Mouse (Mus musculus) megakaryocyte progenitor cell, adult 5-6 weeks (primary cell): ENCODE data around the gene Htr1d. TPM values are rescaled to one million over a fixed set of nuclear protein-coding genes. Genes with fewer than 3 reads are reported as not detected.

Source experiments
- ATAC-seq: replicated peaks from 2 replicates; pipeline ENCODE4 v1.8.0; 2016; ENCODE audit warnings: mild to moderate bottlenecking, moderate TSS enrichment, inconsistent platforms; ENCODE audit not compliant: poor library complexity
- total RNA-seq, 2 experiments: library from RNA; stranded (forward) in 1 of 2; stranded (reverse) in 1 of 2; fragments of 157-497, 149-512 nt in 1 of 2; fragments of 200-1000 nt in 1 of 2; gene quantifications; 2 replicates each; pipeline versions ENCODE4 v1.2.3 to v1.2.4; 2015 to 2017

Gene Htr1d
- total RNA-seq, 2 experiments from 2014 or later, result not detected

DNA sequence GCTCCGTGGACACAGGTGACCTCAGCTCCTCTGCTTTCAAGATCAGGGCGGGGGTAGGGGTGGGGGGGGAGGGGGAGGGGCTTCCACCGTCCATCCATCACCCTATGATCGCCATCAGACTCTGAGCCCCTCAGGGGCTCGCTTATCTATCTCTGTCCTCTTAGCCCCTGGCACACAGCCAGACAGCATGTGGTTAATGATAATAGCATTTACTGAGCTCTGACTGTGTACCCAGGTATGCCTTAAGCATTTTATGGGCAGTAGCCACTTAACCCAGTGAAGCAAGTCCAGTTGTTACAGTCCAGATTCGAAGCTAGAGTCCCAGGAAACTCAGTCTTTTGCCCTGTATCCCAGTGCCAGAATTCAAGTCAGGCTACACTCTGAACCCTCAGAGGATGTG lies 28.2 kb downstream of the Htr1d start:
- ATAC-seq, result 0 out of 2 replicates have a peak, but pooled peaks have one; percentile 11

DNA sequence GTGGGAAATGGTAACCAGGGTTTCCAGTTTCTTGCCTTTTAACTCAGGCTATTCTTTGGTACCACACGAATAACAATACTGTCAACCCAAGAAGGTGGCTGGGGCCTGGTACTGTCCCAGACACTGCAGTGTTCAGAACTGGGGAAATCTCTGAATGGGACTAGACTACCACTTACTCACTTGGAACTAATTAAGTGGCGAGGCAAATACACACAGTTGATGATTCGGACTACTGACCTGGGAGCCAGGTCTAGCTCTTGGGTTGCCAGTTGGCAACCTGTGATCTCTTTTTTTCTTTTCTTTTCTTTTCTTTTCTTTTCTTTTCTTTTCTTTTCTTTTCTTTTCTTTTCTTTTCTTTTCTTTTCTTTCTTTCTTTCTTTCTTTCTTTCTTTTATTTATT lies 29.0 kb downstream of the Htr1d start:
- ATAC-seq, result no peak

DNA sequence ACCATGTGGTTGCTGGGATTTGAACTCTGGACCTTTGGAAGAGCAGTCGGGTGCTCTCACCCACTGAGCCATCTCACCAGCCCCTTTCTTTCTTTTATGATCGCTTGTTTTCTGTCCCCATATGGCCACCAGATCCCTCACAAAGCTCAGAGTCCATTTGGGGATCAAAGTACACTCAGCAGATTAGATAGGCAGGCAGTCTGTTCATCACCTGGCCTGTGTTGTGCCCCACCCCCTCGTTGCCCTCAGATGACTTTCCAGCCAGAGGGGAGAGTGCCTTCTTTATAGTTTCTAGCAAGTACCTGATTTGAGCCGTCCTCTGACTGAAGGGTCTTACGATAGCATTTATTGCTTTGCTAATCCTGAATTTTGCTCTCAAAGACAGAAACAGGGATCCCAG lies 29.5 kb downstream of the Htr1d start:
- no peak for ATAC-seq

DNA sequence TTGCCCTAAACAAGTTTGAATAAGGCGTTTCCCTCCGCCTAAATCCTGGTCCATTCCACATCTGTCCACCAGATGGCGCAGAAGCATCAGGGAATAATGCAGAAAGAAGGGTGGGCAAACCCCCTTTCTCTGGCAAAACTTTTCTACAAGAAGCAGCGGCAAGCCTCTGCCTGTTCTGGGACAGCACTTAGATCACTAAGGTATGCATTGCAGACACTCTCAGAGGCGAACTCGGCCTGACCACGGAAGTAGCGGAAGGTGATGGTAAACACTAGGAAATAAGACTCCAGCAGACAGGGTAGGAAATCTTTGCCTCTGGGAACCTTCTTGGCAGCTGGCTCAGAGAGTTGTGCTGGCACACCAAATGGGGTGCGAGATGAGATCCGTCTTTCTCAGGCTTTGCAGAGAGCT lies 31.5 kb downstream of the Htr1d start:
- peak; percentile 85 for ATAC-seq

DNA sequence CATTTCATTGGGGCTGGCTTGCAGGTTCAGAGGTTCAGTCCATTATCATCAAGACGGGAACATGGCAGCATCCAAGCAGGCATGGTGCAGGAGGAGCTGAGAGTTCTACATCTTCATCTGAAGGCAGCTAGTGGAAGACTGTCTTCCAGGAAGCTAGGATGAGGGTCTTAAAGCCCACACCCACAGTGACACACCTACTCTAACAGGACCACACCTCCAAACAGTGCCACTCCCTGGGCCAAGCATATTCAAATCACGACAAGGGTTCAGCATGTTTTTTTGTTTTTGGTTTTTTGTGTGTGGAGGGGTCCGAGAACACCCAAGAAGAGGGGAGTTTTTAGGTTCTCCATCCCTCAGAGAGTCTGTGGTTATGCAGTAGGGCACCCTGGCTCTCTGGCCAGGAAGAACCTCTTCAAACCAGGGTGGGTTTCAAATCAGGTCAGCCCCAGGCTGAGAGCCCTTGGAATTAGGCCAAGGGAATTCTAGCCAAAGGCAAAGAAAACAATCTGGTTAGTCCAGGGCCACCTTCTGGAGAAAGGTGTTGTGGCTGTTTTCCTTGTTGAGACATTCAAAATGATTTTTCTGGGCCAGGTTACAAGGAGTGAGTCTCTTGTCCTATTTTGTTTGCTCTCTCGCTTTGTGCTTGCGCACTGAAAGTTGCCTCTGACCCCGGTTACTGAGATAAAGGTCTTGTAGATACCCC lies 33.3 kb downstream of the Htr1d start:
- ATAC-seq, result no peak

DNA sequence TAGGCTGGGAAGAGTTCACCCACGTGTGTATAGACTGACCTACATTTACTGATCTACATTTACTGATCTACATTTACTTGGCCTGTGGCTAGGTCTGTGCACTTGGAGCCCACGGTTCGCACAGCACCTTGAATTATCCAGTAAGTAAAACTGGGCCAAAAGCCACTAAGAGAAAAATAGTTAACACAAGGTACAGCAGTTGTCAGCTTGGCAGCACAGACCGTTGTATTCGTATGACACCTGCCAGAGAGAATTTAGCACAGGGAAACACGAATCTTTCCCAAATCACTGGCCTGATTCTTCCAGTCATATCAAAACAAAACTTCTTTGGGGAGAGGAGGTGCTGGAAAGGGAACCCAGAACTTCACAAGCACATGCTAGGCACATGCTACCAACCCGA lies 35.0 kb downstream of the Htr1d start:
- no peak for ATAC-seq

DNA sequence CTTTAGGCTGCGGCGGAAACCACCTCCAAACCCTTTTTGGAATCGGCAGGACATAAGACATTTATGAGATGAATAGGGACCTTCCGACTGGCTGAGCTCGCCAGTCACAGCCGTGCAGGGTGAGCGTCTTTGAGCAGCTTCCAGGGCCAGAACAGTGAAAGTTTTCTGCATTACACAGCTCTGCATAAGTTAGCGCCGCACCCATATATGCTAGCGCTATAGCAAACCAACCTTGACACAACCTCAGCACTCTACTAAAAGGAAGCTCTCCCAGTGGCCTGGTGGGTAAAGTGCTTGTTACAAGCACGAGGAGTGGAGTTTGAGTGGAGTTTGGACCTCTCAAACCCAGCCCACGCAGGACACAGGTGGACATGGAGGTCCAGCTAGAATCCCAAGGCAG lies 35.9 kb downstream of the Htr1d start:
- ATAC-seq, result no peak

DNA sequence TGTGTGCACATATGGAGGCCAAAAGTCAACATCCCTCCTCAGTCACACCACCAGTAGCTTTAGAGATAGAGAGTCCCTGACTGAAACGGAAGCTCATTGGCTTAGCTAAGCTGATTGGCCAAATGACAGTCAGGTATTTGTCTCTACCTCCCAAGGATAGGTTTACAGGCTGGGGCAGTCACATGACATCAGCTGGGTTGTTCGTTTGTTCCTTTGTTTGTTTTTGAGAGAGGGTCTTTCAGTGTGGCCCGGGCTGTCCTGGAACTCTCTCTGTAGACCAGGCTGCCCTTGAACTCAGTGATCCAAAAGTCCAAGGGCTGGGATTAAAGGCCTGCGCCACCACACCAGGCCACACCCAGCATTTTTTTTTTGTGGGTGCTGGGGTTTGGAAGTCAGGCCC lies 37.9 kb downstream of the Htr1d start:
- no peak for ATAC-seq

DNA sequence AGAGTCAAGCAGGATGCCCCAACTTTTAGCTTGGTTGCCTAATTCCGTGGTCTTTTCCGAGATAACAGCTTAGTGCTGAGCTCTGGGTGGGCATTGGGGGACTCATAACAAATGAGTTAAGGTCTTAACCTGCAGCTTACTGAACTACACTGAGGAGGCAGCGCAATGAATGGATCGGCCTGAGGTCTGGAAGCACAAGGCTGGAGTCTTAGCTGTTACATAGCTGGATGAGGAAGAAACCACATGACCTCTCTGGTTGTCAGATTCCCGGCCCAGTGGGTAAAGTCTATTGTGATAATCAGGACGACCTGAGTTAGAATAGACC lies 38.4 kb downstream of the Htr1d start:
- no peak for ATAC-seq

DNA sequence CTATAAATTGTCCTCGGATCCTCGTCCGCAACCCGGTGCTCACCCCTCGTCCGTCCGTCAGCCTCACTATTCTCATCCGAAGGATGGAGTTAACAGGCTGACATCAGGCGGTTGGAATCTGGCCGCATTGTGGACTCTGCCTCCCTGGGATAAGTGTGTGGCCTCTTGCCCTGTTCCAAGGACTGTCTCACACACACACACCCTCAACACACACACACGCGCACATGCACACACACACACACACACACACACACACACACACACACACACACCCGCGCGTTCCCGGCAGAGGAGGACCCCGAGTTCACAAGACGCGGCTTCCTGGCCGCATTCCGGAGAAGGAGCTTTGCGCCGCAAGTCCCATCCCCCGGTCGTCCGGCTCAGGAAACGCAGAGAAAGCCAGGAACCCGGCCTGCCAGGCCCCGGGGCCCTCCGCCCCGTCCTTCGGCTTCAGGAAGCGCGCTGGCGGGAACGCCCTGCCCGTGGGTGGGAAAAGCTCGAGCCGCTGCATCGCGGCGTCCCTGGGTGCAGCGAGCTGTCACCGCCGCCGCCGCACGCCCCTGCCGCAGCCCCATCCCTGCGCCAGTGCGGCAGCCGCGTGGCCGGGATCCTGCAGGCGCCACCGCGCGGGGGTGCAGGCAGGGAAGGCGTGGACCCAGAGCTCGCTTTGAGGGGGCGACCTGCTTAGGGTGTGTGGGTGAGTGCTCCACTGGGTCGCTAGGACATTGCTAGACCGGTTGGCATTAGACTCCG lies 38.9 kb downstream of the Htr1d start, which contains the start of gene 6030445D17Rik:
6030445D17Rik (plus strand) TSS at position 165 of the 753 bp plus-strand sequence.
- peak; percentile 72 for ATAC-seq

DNA sequence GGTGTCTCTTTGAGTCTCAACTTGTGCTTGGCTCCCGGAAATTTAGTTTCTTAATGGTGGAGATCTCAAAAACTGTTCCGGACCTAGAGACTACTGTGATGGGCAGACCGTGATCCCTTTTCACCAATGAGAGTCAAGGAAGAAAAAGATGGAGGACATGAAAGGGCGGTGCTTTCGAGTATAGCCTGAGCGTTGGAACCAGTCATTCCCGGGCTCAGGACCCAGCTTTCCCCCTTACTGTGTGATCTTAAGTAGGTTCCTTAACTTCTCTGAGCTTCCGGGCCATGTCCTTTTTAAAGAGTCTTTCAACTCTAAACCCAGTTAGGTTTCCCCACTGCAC lies 39.5 kb downstream of the Htr1d start:
- peak; percentile 70 for ATAC-seq

DNA sequence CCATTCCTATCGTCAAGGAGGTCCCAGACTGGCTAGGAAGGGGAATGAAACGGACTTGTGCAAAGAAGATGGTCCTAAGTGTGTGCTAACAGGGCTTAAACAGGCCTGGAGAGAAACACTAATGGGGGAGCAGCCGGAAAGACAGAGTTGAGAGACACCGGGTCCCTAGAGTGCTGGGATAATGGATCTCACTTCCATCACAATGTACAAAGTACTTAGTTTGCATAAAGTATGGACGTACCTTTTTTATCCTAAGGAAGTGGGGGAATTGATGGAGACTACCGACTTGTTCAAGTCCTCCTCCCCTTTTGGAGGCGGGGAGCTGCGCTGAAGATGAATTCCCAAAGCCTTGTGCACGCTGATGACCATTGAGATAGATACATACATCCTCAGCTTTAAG lies 40.1 kb downstream of the Htr1d start:
- no peak for ATAC-seq

DNA sequence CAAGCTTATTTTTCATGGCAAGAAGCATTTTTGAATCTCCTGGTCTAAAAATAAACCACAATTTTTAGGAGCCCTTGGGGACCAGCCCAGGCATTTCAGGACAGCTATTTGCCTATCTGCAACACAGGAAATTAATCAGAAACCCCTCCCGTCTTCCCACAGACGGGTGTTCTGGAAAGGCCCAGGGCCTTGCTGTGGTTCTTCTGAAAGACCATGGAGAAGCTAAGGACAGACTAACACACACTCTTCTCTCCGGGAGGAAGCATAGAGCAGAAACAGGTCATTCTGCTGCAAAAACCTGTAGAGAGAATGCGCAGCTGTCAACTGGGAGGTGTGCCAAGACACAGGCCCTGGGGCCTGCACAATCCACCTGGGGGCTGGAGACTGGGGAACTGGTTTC lies 42.9 kb downstream of the Htr1d start:
- no peak for ATAC-seq

DNA sequence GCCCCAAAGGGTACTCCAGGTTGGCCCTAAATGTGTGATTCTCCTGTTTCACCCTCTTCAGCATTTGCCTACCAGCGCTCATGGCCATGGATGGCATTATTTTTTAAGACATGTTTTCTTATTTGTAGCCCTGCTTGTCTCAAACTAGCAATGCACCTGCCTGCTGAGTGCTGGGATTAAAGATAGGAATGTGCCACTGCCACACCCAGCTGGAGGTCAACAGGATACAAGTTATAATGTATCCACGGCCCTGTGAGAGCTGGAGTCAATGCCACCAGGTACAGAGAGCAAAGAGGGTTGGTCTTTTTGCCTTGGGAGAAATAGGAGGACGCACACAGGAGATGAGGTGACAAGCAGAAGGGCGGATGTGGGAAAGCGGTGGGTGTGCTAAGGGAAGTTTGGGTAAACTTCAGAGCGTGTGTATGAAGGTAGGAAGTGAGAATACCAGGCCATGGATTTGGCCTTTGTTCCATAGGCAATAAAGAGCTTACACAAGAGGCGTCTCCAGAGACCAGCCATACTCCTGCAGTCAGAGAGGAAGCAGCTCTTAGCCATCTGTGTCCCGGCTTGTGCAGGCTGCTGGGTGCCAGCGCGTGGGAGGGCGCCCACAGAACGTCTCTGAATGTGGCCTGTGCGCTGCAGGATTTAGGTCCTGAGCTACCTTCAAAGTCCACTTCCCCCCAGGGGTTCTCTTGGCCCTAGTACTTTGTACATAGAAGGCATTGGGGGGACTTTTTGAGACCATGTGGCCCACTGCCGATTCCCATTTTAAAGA lies 45.4 kb downstream of the Htr1d start:
- peak; percentile 57 for ATAC-seq

DNA sequence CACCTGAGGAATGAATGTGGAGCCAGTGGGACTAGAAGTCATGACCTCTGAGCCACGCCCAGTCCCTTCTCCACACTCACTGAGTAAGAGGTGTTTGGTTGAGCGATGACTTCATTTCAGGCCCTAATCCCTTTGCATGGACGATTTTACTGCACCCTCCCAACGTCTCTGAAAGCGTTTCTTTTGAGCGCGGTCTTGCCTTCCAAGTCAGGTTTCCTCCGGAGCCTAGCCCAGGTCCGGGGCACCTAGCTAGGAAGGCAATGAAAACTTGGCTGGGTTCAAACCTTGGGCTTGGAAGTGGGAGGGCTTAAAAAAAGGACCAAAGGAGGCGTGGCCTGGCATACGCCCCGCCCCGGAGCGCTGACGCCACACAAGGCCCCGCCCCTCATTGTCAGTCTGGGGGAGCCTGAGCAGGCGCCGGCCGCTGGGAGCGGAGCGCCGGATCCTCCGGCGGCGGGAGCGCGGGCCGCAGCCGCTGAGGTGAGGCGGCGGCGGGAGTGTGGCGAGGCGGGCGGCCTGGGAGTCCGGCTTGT lies 46.1 kb downstream of the Htr1d start, which contains the start of gene Luzp1:
Luzp1 (plus strand) TSS at position 391 of the 533 bp plus-strand sequence.
- peak; percentile 95 for ATAC-seq

DNA sequence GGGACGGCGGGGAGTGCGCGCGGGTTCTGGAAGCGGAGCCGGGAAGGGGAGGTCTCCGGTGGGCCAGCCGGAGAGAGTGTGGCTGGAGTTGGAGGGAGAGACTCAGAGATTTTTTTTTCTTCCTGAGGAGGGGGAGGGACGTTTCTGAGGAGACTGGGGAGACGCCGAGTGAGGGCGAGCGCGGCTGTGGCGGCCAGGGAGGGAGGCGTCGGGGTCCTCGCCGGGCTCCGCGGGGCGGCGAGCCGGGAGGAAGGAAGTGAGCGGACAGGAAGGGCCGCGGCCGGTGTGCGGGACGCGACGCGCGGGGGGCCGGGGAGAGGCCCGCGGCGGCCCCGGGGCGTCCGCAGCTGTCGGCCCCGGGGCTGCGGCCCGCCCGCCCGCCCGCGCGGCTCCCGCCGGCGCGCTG lies 46.6 kb downstream of the Htr1d start:
- ATAC-seq, result no peak

DNA sequence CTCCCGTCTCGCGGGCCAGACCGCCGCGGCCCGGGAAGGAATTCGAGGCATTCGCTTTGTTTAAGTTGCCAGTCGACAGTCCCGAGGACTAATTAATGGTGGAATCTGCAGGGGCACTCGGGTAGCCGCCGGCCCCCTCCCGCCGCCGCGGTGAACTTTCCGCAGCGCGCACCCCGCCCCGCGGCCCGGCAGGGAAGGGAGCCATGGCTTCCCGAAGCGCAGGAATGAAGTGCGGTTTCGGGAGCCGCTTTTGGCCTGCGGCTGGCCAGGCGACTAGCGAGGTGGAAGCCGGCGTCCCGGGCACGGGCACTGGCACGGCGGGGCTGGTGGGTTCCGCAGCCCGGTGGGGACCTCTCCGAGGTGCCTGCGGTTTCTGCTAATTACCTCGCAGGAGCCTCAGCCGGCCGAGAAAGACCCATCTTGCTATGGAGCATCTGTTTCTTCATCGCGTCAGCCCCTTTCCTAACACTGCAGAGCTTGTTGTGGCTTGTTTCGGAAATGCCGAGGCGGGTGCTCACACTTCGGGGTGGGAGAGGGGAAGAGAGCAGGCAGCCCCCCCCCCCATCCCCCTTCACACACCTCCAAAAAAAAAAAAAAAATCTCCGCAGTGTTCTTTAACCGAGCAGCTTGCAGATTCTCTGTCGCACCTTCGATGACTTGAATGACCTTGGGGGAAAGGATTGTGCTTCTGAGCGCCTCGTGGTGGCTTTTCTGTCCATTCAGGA lies 47.2 kb downstream of the Htr1d start:
- ATAC-seq, result peak; percentile 32; the same call in 1 of the 2 replicates

DNA sequence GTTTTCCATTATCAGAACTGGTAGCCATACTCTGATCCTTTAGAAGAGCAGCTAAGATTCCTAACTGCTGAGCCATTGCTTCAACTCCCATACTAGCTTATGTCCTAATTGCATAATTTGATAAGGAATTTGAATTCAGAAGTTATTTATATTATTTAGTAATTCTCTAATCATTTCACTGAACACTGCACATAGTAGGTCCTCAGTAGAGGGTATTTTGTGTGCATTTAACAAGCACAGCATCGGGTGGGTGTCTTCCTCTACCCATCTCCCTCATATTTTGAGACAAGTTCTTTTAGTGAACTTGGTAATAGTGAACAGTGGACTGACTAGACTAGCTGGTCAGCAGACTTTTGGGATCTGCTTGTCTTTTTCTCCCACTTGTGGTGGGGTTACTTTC lies 53.4 kb downstream of the Htr1d start:
- ATAC-seq, result no peak

DNA sequence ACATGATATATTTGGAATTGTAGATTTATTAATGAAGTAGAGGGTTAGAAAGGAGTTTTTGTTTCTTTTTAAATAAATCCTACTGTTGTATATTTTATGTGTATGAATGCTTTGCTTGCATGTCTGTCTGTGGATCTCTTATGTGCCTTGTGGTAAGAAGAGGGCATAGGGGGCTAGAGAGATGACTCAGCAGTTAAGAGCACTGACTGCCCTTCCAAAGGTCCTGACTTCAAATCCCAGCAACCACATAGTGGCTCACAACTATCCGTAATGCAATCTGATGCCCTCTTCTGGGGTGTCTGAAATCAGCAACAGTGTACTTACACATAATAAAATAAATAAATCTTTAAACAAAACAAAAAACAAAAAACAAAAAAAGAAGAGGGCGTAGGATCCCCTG lies 63.2 kb downstream of the Htr1d start:
- ATAC-seq, result no peak
